Mouse (Mus musculus) forebrain, embryonic 16.5 days (tissue): ENCODE measurements around the gene Gna15. TPM values are rescaled to one million over a fixed set of nuclear protein-coding genes. Genes with fewer than 3 reads are reported as not detected.
A peak's percentile ranks its signal among the peaks of the same experiment; 100 is the strongest.

ENCODE experiments used
- ATAC-seq: fragments of 200-750 bp; cut with Nextera tagmentation; 2 replicates; pipeline ENCODE4 v1.8.0; 2017; ENCODE audit warnings: mild to moderate bottlenecking, moderate library complexity
- H3K27ac ChIP-seq: fragments of 300-500 bp; sonication (generic); 2 replicates; pipeline ENCODE4 v1.5.1; 2014; ENCODE audit warnings: low read length, control low read depth
- H3K27me3 ChIP-seq: fragments of 300-500 bp; sonication (generic); replicated peaks from 2 replicates; pipeline ENCODE4 v1.6.1; 2014; ENCODE audit warnings: low read length; ENCODE audit not compliant: control insufficient read depth, insufficient read depth
- H3K36me3 ChIP-seq: fragments of 300-500 bp; sonication (generic); 2 replicates; pipeline ENCODE4 v1.6.1; 2014; ENCODE audit not compliant: control insufficient read depth, insufficient read depth
- H3K4me1 ChIP-seq: fragments of 300-500 bp; sonication (generic); replicated peaks from 2 replicates; pipeline ENCODE4 v1.6.1; 2014; ENCODE audit warnings: low read length; ENCODE audit not compliant: control insufficient read depth, insufficient read depth
- H3K4me2 ChIP-seq: fragments of 300-500 bp; sonication (generic); 2 replicates; pipeline ENCODE4 v1.6.1; 2014; ENCODE audit warnings: mild to moderate bottlenecking, low read length, control low read depth
- H3K4me3 ChIP-seq: fragments of 300-500 bp; sonication (generic); replicated peaks from 2 replicates; pipeline ENCODE4 v1.5.1; 2014; ENCODE audit warnings: mild to moderate bottlenecking, low read length, control low read depth
- H3K9ac ChIP-seq: fragments of 300-500 bp; sonication (generic); replicated peaks from 2 replicates; pipeline ENCODE4 v1.6.1; 2014; ENCODE audit warnings: low read depth, low read length, control low read depth
- H3K9me3 ChIP-seq: fragments of 300-500 bp; sonication (generic); 2 replicates; pipeline ENCODE4 v1.6.1; 2016; ENCODE audit warnings: low read length; ENCODE audit not compliant: control insufficient read depth
- WGBS: fragments of 180-500 bp; shearing (Covaris S2); extraction: QIAGEN DNeasy Blood & Tissue Kit; methylation state at CpG from one replicate; pipeline ENCODE4 v1.1.7; 2014; 5-methylcytosine and 5-hydroxymethylcytosine counted together
- polyA plus RNA-seq: library from polyadenylated mRNA; unstranded; fragments of >200 nt; fragmentation: Nextera tagmentation; extraction: Ambion mirVana; gene quantifications from 2 replicates; pipeline ENCODE4 v1.2.1, GENCODE M21; 2015

Gene Gna15
- polyA plus RNA-seq, 1 experiment from 2014 or later, result 0.42 TPM

DNA sequence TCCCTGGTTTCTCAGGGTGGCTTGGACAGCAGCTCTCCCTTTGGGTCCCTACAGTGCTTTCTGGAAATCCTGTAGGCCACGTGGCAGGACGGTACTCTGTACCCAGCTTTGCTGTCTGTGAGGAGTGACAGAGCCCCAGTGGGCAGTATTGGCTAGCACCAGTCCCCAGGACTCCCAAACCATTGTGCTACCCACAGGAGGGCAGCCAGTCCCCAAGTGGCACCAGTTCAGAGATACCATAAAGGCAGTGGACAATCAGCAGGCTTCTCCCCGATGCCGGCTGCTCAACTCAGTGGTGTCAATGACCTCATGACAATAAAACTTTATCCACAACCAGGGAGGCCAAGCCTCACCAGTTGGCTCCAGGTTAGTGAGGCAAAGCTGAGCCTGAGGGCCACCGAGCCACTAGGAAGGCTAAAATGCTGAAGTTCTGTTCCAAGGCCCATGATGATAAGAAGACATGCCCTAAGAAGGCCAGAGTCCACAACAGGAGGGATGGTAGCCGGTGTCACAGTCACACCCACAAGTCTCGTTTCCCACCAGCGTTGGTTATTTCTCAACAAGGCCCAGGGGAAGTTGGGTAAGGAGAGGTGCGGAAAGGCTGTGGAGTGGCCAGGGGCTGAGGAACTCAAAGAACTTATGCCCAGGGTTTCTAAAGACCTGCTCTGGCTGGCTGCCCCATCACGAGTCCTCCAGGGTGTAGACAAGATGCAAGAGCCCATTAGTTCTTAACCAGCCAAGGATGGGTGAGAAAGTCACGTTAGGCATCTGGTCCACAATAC is 29.6 kb downstream of the Gna15 start:
- Histone ChIP-seq H3K27ac (no peak overlapping the region), H3K9me3 (no peaks in the 10 kb centered on the region), H3K9ac (no peak overlapping the region), H3K4me2 (no peak overlapping the region), H3K36me3 (peaks cover 7% of the 10 kb centered on the region; the same call in 1 of the 2 replicates), H3K4me1 (peaks cover 19% of the 10 kb centered on the region), H3K4me3 (no peak overlapping the region), H3K27me3 (no peaks in the 10 kb centered on the region)
- 90% methylated on average over 11 of the region's 11 CpGs for WGBS
- ATAC-seq, result no peak

DNA sequence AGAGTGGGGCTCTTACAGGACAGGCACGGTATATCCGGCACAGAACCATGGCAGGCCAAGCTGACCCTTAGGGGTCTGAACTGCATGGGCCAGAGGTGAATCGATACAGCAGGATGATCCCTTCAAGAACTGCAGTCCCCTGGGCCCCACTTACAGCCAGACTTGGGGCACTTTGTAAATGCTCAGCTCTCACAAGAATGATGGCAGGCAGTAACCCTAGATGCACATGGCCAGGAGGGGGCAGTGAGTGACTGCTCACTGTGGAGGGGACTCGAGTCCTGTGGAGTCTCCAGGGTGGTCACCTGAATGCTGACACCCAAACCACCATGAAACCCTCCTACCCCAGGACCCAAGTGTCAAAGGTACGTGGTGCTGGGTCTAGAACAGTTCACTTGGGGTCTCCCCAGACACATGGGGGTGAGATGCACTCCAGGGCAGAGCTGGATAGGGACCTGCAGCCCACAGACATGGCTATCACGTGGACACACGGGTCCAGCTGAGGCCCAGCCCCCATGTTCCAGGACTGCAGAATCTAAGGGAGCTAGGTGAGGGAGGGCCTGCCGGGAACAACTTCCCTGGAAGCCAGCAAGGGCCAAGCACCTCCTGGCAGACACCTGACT is 30.3 kb downstream of the Gna15 start:
- Histone ChIP-seq H3K9ac (no peak overlapping the region), H3K4me2 (no peak overlapping the region), H3K9me3 (no peaks in the 10 kb centered on the region), H3K4me1 (peaks cover 19% of the 10 kb centered on the region), H3K27ac (no peak overlapping the region), H3K27me3 (no peaks in the 10 kb centered on the region), H3K4me3 (no peak overlapping the region), H3K36me3 (peaks cover 9% of the 10 kb centered on the region; the same call in 1 of the 2 replicates)
- ATAC-seq, result no peak
- WGBS, result 87% methylated on average over 8 of the region's 8 CpGs

DNA sequence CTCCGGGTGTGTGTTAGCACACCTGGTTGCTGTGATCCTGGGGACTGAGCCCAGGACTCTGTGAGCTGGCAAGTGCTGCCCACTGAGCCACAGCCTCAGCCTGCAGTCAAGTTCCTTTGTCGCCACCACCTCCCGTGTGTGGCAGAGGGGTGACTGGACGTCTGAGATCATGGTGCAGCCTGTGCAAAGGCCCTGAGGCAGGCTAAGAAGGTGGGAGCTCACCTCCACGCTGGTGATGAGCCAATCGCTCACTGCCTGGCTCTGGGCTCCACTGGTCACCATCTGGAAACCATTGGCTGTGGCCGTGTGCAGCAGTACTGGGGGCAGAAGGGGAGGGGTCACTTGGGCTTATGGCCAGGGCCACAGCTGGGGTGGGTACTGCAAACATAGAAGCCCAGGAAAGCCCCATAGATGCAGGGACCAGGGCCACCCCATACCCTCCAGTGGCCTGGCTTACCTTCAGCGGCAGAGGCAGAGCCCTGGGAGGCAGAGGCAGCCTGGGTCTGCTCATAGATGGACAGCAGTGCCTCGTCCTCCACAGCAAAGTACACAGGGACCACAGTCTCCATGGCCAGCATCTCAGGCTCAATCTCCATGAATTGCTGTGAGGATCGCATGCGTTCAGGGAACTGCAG is 31.3 kb downstream of the Gna15 start:
- no peak for ATAC-seq
- H3K4me1 ChIP-seq, result peaks cover 19% of the 10 kb centered on the region
- 90% methylated on average over 11 of the region's 11 CpGs for WGBS
- no peak overlapping the region for H3K4me3 ChIP-seq
- no peak overlapping the region for H3K4me2 ChIP-seq
- no peak overlapping the region for H3K27ac ChIP-seq
- H3K27me3 ChIP-seq, result no peaks in the 10 kb centered on the region
- peaks cover 16% of the 10 kb centered on the region; the same call in 1 of the 2 replicates for H3K36me3 ChIP-seq
- H3K9me3 ChIP-seq, result no peaks in the 10 kb centered on the region
- no peak overlapping the region for H3K9ac ChIP-seq

DNA sequence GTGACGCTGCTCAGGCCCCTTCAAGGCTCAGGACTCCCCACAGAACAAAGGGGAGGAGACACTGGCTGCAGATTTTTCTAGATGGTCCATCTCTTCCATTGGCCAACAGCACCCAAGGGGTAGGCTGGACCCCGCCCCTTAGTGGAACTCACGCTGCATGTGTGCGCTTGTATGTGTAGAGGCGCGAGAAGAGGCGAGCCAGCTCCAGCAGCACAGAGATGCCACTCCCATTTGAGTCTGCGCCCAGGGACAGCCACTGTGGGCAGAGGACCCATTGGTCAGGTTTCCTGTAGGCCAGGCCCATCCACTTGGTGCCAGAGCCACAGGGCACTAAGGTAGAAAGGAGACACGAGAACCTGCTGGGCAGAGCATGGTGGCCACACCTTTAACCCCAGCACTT is 33.0 kb downstream of the Gna15 start:
- H3K36me3 ChIP-seq, result peaks cover 27% of the 10 kb centered on the region

DNA sequence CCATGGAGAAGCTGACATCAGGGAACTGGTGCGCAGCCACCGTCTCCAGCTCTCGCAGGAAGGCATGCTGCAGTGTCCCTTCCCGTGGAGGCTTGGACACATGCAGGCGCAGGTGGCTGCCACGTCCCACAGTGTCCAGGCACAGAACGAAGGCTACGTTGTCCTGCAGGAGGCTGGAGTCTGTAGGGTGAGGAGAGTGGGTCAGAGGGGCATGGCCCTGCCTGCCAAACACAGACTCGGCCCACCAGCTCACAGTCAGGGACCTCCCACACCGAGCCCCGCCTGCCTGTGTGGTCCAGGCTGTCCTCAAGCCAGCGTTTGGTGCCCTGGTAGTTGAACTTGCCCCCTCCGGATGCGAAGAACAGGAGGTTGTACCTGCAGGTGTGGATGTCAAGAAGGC is 34.1 kb downstream of the Gna15 start:
- Histone ChIP-seq H3K27ac (no peak overlapping the region), H3K4me2 (no peak overlapping the region), H3K27me3 (no peaks in the 10 kb centered on the region), H3K9me3 (no peaks in the 10 kb centered on the region), H3K4me1 (peaks cover 8% of the 10 kb centered on the region), H3K4me3 (no peak overlapping the region), H3K36me3 (peaks cover 27% of the 10 kb centered on the region), H3K9ac (no peak overlapping the region)
- 87% methylated on average over 14 of the region's 14 CpGs for WGBS
- no peak for ATAC-seq

More for the DNA sequence above, 33.0 kb downstream of the Gna15 start:
- Histone ChIP-seq H3K27ac (no peak overlapping the region), H3K4me1 (peaks cover 15% of the 10 kb centered on the region), H3K27me3 (no peaks in the 10 kb centered on the region), H3K9me3 (no peaks in the 10 kb centered on the region), H3K4me2 (no peak overlapping the region), H3K9ac (no peak overlapping the region), H3K4me3 (no peak overlapping the region)
- no peak for ATAC-seq
- whole genome bisulfite sequencing, result 94% methylated on average over 9 of the region's 9 CpGs

DNA sequence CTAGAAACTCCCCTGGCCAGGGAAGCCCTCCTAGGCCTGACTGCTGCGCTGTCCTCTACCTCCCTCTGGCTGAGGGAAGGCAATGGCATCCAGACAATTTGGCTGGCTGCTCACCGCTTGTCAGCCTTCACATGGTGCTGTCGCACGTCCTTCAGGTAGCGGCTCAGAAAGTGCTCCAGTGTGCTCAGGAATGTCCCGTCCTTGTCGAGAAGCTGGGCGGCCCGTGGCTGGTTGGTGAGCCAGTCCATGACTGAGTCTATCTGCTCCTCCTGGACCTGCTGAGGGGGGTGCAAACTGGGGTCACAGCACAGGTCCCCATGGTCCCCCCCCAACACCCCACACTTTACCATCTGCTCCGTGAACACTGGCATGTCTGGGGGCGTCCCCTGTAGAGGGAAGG is 35.9 kb downstream of the Gna15 start:
- no peak for ATAC-seq
- peaks cover 27% of the 10 kb centered on the region for H3K36me3 ChIP-seq
- no peaks in the 10 kb centered on the region for H3K9me3 ChIP-seq
- H3K9ac ChIP-seq, result no peak overlapping the region
- peaks cover 10% of the 10 kb centered on the region; the same call in 1 of the 2 replicates for H3K4me1 ChIP-seq
- H3K27ac ChIP-seq, result no peak overlapping the region
- WGBS, result 88% methylated on average over 11 of the region's 11 CpGs
- H3K27me3 ChIP-seq, result no peaks in the 10 kb centered on the region
- no peak overlapping the region for H3K4me3 ChIP-seq
- no peak overlapping the region for H3K4me2 ChIP-seq

DNA sequence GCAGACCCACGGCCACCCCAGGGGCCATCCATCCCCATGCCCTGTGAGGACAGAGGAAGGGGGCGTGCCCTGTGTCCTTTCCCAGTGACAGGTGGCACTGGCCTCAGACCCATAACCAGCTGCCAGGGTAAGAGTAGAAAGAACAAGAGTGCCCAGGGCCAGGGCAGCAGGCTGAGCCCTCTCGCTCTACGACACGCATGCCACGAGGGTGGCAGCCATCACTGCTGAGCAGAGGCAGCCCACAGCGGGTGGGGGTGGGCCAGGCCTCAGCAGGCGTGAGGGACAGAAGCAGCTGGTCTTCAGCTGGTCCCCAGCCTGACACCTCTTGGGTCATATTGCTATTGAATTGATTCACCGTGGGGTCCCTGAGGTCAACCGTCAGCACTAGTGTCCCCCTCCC is 37.5 kb downstream of the Gna15 start:
- 86% methylated on average over 10 of the region's 10 CpGs for WGBS
- H3K4me3 ChIP-seq, result no peak overlapping the region
- no peaks in the 10 kb centered on the region for H3K27me3 ChIP-seq
- H3K36me3 ChIP-seq, result peaks cover 24% of the 10 kb centered on the region
- no peaks in the 10 kb centered on the region for H3K9me3 ChIP-seq
- no peak overlapping the region for H3K9ac ChIP-seq
- no peak overlapping the region for H3K4me2 ChIP-seq
- ATAC-seq, result no peak
- H3K27ac ChIP-seq, result no peak overlapping the region
- peaks cover 14% of the 10 kb centered on the region for H3K4me1 ChIP-seq

DNA sequence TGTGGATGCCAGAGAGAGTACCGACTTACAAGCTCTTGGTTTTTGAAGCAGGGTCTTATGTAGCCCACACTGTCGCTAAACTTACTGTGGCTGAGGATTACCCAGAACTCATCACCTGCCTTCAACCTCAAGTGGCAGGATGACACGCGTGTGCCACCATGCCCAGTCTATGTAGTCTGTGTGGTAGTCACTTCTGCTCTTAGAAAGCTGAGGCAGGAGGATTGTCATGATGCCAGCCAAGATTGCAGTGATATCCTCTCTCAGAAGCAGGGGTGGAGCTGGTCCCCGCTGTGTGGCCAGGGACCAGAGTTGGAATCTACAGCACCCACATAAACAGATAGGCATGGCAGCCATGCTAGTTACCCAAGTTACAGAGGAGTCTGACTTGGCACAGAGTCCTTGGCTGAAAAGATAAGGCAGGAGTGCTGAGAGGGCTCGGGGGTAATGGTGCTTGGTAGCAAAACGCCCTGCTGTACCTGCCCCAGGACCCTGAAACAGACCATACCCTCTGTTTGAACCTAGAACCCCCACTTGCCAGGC is 38.5 kb downstream of the Gna15 start:
- peaks cover 22% of the 10 kb centered on the region for H3K4me1 ChIP-seq
- H3K9me3 ChIP-seq, result no peaks in the 10 kb centered on the region
- H3K4me3 ChIP-seq, result no peak overlapping the region
- ATAC-seq, result no peak
- no peak overlapping the region for H3K27ac ChIP-seq
- no peaks in the 10 kb centered on the region for H3K27me3 ChIP-seq
- H3K36me3 ChIP-seq, result peaks cover 19% of the 10 kb centered on the region
- no peak overlapping the region for H3K9ac ChIP-seq
- WGBS, result 79% methylated on average over 7 of the region's 7 CpGs
- no peak overlapping the region for H3K4me2 ChIP-seq

DNA sequence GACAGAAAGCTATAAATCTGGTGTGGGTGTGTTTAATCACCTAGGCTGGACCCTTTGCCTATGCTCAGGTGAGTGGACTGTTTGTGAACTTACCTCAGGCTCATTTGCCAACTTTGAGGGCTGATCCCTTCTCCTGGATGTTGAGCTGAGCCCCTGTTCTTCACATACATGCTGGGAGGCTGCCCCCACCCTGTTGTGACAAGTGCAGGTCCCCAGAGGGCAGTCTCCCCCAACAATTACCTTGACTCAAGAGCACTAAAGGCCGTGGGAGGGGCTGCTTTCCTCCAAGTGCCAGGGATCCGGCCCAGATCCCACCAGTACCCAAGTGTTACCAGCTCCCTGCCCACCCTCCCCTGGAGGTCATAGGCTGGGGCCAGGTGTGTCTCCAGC is 39.0 kb downstream of the Gna15 start:
- Histone ChIP-seq H3K4me3 (no peak overlapping the region), H3K36me3 (peaks cover 19% of the 10 kb centered on the region), H3K4me1 (peaks cover 27% of the 10 kb centered on the region), H3K9ac (no peak overlapping the region), H3K4me2 (no peak overlapping the region), H3K27me3 (no peaks in the 10 kb centered on the region), H3K9me3 (no peaks in the 10 kb centered on the region), H3K27ac (0 out of 2 replicates have a peak overlapping the region, but pooled peaks have one; percentile 2)
- WGBS, result 40% methylated on average over 2 of the region's 2 CpGs
- ATAC-seq, result no peak
